Mouse (Mus musculus) Patski (cell line): ENCODE measurements around the gene Olfr944. TPM values are rescaled to one million over a fixed set of nuclear protein-coding genes. Genes with fewer than 3 reads are reported as not detected.

Experiments
- ATAC-seq: fragments of 100-300 bp; one replicate; pipeline ENCODE4 v1.8.0; 2021
- CTCF ChIA-PET: fragments of 350-600 bp; sonication (Branson Sonifier 250); formaldehyde crosslinking; loops from one replicate; lab custom pipeline; 2022; ENCODE audit warnings: inconsistent platforms; lab: Charles Lee
- POLR2A ChIA-PET: fragments of 350-600 bp; sonication (Branson Sonifier 250); formaldehyde crosslinking; loops from one replicate; lab custom pipeline; 2022; ENCODE audit warnings: antibody characterized with exemption, inconsistent platforms; lab: Charles Lee
- DNase-seq: peaks from one replicate; pipeline ENCODE4 v3.0.0-alpha.2; 2011; ENCODE audit warnings: low read depth, low spot score
- H3K27me3 ChIP-seq: fragments of 371-371 bp; one replicate; pipeline ENCODE4 v1.5.1; 2021
- CTCF ChIP-seq: fragments of 100-300 bp; IDR thresholded peaks from one replicate; pipeline ENCODE4 v1.5.1; 2021
- in situ Hi-C: fragments of 300-500 bp; cut with MboI; formaldehyde crosslinking; loops from 3 replicates; pipeline ENCODE4 v1.11.1; 2018; ENCODE audit warnings: low pct_unique_long_range_greater_than_20kb, mixed read lengths
- polyA plus RNA-seq: library from polyadenylated mRNA; unstranded; gene quantifications from one replicate; pipeline ENCODE4 v1.2.3, GENCODE M21; 2021

Olfr944 gene
- not detected for polyA plus RNA-seq

GRCm38 (mm10) chr9:39201620-39202019 lies at the start of gene Olfr944:
Olfr944 (plus strand) TSS chr9:39201920.
- CTCF ChIA-PET: no interaction called here

GRCm38 (mm10) chr9:39152401-39152800 lies 49.3 kb upstream of the Olfr944 start:
- in situ Hi-C loops: no loop called here
- POLR2A ChIA-PET: no interaction called here
- TF ChIP-seq CTCF: no peak
- no peaks in the 10 kb centered on the region for H3K27me3 ChIP-seq
- ATAC-seq (no peak), DNase-seq (no peak)
- CTCF ChIA-PET: no interaction called here

More at GRCm38 (mm10) chr9:39201620-39202019, at the start of gene Olfr944:
- in situ Hi-C loops: no loop called here
- POLR2A ChIA-PET: no interaction called here
- ATAC-seq: no peak
- no peak for DNase-seq
- H3K27me3 ChIP-seq: no peaks in the 10 kb centered on the region
- TF ChIP-seq CTCF: no peak

GRCm38 (mm10) chr9:39166004-39166403 lies 35.7 kb upstream of the Olfr944 start, which contains the start of gene Olfr943:
Olfr943 (plus strand) TSS chr9:39166304.
- ATAC-seq (no peak), DNase-seq (no peak)
- POLR2A ChIA-PET: no interaction called here
- CTCF ChIA-PET: no interaction called here
- in situ Hi-C loops: no loop called here
- no peaks in the 10 kb centered on the region for H3K27me3 ChIP-seq
- no peak for TF ChIP-seq CTCF

GRCm38 (mm10) chr9:39249894-39250293 lies 48.2 kb downstream of the Olfr944 start, which contains the start of gene Olfr1537:
Olfr1537 (minus strand) TSS chr9:39249994.
- CTCF ChIA-PET: no interaction called here
- TF ChIP-seq CTCF: no peak
- in situ Hi-C loops: no loop called here
- H3K27me3 ChIP-seq: no peaks in the 10 kb centered on the region
- ATAC-seq: no peak
- no peak for DNase-seq
- POLR2A ChIA-PET: no interaction called here

Other genes starting within 250 kb of the Olfr944 start
- not detected for gene Olfr933, start 229.6 kb upstream of the Olfr944 start, polyA plus RNA-seq
- gene Olfr934, start 213.6 kb upstream of the Olfr944 start, polyA plus RNA-seq: not detected
- not detected for gene Olfr935, start 202.2 kb upstream of the Olfr944 start, polyA plus RNA-seq
- gene Olfr146, start 178.5 kb upstream of the Olfr944 start, polyA plus RNA-seq: not detected
- not detected for gene Olfr937, start 137.0 kb upstream of the Olfr944 start, polyA plus RNA-seq
- not detected for gene Olfr938, start 123.0 kb upstream of the Olfr944 start, polyA plus RNA-seq
- gene Olfr27, start 73.8 kb upstream of the Olfr944 start, polyA plus RNA-seq: not detected
- not detected for gene Olfr943, start 35.6 kb upstream of the Olfr944 start, polyA plus RNA-seq
- gene Olfr1537, start 48.1 kb downstream of the Olfr944 start, polyA plus RNA-seq: not detected
- not detected for gene Olfr945, start 74.9 kb downstream of the Olfr944 start, polyA plus RNA-seq
- gene Olfr948, start 124.1 kb downstream of the Olfr944 start, polyA plus RNA-seq: not detected
- gene Olfr951, start 185.5 kb downstream of the Olfr944 start, polyA plus RNA-seq: not detected
- gene Olfr952, start 225.2 kb downstream of the Olfr944 start, polyA plus RNA-seq: not detected